Mouse (Mus musculus): ENCODE measurements around the gene Dlgap1.

Dlgap1 gene

GRCm38 (mm10) chr17:70755039-70755668 is 786.3 kb downstream of the Dlgap1 start:
- peak; percentile 79 for DNase-seq (ENCODE audit: low read depth)

GRCm38 (mm10) chr17:70755669-70756263 is 786.9 kb downstream of the Dlgap1 start:
- DNase-seq (ENCODE audit: low read depth): no peak

DNA sequence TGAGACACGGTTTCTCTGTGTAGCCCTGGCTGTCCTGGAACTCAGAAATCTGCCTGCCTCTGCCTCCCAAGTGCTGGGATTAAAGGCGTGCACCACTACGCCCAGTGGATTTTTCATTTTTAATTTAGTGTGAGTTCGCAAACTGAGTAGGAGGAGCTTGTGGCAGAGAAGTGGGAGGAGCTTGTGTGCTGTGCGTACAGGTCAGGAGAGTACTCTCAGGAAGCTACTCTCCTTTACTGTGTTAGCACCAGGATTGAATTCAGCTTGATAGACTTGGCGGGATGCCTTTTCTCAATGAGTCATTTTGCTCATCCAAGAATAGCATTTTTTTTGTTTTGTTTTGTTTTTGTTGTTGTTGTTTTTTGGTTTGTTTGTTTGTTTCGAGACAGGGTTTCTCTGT is 793.1 kb downstream of the Dlgap1 start:
- no peak for DNase-seq (ENCODE audit: low read depth)

- DNase-seq (ENCODE audit: low read depth): no peak
Observed at GRCm38 (mm10) chr17:70762634-70763033, 793.8 kb downstream of the Dlgap1 start.

DNA sequence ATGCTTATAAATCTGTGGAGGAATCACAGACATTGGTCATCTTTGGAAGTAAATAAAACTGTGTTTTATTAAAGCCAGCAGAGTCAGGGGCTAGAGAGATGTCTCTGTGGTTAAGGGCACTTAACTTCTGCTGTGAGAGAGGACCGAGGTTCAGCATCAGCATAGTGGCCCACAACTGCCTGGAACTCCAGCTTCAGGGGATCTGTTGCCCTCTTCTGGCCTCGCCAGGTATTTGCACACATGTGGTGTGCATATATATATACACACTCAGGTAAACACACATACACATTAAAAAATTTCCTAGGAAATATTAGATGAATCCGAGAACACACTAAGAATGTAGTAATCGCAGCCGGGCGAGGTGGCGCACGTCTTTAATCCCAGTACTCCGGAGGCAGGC is 796.5 kb downstream of the Dlgap1 start:
- no peak for DNase-seq (ENCODE audit: low read depth)

GRCm38 (mm10) chr17:70765976-70766375 is 797.1 kb downstream of the Dlgap1 start:
- no peak for DNase-seq (ENCODE audit: low read depth)

GRCm38 (mm10) chr17:70772120-70772899 is 803.4 kb downstream of the Dlgap1 start:
- DNase-seq (ENCODE audit: low read depth): no peak

GRCm38 (mm10) chr17:70779770-70780169 is 810.9 kb downstream of the Dlgap1 start:
- no peak for DNase-seq (ENCODE audit: low read depth)

DNA sequence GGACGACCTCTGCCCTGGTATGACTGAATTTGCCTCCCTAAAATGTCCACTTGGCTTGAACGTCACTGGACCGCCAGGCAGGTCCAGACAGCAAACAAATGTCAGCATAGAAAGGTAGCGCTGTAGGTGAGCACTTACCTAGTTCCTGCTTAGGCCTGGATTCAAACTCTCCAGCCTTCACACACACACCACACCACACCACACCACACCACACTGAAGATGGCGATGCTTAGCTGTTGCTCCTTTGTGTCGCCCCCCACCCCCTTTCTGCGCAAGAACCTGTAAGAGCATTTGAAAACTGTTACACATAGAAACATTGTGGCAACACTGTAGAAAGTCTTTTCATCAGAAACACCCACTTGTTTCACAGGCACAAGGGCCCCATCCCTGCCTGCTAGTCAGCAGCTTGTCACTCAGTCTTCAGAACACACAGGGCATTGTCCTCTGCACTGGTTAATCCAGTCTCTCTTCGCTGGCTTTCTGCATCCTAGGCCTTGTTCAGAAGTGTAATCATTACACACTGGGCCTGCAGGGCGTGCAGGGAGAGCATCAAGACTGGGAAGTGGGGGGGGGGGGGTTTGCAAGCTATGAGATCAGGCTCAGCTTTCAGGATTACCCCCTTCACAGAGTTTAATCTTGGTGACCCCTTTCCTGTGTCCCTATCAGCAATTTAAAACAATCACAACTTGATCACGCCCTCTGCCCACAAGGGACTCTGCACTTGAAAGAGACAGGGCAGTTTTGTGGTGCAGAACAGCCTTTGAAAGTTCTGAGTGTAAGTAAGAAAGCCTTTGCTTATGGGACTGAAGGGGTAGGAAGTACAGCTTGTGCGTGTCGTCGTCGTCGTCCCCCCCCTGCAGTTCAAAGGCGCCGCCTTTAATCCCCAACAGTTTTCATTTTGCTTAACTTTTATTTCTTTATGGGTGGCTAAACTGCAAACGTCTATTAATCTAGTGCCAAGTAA is 812.1 kb downstream of the Dlgap1 start:
- DNase-seq (ENCODE audit: low read depth): no peak

- DNase-seq (ENCODE audit: low read depth): no peak
Observed at GRCm38 (mm10) chr17:70783273-70783672, 814.4 kb downstream of the Dlgap1 start.

DNA sequence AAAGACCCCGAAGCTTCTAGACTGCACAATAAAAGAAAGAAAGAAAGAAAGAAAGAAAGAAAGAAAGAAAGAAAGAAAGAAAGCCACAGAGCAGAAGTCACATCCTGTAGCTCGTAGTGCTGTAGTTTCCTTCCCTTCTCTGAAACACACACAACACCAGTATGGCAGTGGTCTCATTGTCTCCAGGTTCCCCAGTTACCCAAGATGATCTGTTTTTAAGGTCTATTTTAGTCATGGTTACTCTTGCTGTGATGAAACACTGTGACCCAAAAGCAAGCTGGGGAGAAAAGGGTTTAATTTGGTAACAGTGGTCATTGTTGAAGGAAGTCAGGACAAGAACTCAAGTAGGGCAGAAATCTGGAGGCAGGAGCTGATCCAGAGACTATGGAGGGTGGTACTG is 818.5 kb downstream of the Dlgap1 start:
- DNase-seq (ENCODE audit: low read depth): no peak

GRCm38 (mm10) chr17:70790801-70791200 is 821.9 kb downstream of the Dlgap1 start:
- DNase-seq (ENCODE audit: low read depth): no peak

GRCm38 (mm10) chr17:70791596-70792275 is 822.9 kb downstream of the Dlgap1 start:
- DNase-seq (ENCODE audit: low read depth): no peak

GRCm38 (mm10) chr17:70794291-70794690 is 825.4 kb downstream of the Dlgap1 start:
- DNase-seq (ENCODE audit: low read depth): no peak

- no peak for DNase-seq (ENCODE audit: low read depth)
Observed at GRCm38 (mm10) chr17:70794722-70795121, 825.8 kb downstream of the Dlgap1 start.

DNA sequence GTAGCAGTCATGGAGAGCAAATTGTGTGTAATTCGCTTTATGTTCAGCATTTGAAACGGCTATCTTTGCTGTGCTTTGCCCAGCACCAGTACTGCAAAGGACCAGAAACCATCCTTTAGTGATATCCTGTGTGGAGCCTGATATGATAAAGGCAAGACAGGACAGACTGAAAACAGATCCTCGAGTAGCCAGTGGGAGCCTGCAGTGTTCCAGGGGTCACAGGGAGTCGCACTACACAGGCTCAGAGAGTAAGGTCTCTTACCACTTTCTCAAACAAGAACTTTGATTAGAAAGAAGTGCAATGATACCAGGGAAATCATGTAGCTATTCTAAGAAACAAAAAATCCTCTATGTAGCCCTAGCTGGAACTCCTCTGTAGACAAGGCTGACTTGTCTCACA is 826.3 kb downstream of the Dlgap1 start:
- no peak for DNase-seq (ENCODE audit: low read depth)

DNA sequence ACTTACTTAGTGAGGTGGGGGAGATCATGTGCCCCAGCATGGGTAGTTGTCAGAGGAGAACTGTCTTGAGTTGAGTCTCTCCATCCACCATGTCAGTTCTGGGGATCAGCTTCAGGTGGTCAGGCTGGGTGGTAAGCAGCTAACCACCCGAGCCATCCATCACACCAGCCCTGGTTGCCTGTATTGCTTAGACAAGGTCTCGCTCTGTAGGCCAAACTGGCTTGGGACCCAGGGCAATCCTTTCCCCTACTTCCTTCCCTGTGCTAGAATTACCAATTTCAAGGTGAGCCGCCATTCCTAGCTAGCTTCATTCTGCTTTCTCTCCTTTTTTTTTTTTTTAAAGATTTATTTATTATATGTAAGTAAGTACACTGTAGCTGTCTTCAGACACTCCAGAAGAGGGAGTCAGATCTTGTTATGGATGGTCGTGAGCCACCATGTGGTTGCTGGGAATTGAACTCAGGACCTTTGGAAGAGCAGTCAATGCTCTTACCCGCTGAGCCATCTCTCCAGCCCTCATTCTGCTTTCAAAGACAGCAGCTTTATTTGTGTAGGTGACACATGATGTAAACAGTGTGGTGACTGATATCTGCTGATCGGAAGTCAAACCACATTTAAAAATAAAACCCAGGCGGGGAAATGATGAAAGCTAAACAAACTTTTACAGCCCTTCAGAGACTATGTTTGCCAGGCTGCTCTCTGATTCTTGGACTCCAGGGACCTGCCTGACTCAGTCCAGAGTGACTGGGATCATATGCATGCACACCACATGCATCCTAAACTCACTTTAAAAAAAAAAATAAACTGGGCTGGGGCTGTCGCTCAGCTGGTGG is 828.3 kb downstream of the Dlgap1 start:
- peak; percentile 43 for DNase-seq (ENCODE audit: low read depth)

- no peak for DNase-seq (ENCODE audit: low read depth)
Observed at GRCm38 (mm10) chr17:70797773-70798045, 828.8 kb downstream of the Dlgap1 start.

GRCm38 (mm10) chr17:70799266-70799665 is 830.4 kb downstream of the Dlgap1 start:
- no peak for DNase-seq (ENCODE audit: low read depth)

GRCm38 (mm10) chr17:70802022-70802421 is 833.1 kb downstream of the Dlgap1 start:
- DNase-seq (ENCODE audit: low read depth): no peak

DNA sequence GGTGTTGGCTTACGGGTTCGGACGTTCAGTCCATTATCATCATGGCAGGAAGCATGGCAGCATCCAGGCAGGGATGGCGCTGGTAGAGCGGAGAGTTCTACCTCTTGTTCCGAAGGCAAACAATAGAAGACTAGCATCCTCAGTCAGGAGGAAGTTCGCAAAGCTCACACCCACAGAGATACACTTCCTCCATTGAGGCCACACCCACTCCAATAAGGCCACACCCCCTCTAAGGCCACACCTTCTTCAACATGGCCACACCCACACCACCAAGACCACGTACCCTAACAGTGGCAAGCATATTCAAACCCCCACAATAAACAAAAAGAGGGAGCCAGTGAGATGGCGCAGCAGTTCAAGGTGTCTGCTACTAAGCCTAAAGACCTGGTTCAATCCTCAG is 837.0 kb downstream of the Dlgap1 start:
- DNase-seq (ENCODE audit: low read depth): no peak

All from induced T-regulatory cell, adult 2 months (primary cell).